Mouse (Mus musculus) urinary bladder, postnatal 4 days (tissue): ENCODE data around the gene Pex11a.
"Not testable (repeated sequence)": the region's sequence is repeated elsewhere in the genome, so short reads cannot be mapped to it uniquely, and the experiment has no call there.

ENCODE experiments used
- DNase-seq, 2 experiments: peaks; one replicate each; pipeline ENCODE4 v3.0.0; 2021 to 2022; ENCODE audit warnings: low spot score in 2 of 2

Gene Pex11a

DNA sequence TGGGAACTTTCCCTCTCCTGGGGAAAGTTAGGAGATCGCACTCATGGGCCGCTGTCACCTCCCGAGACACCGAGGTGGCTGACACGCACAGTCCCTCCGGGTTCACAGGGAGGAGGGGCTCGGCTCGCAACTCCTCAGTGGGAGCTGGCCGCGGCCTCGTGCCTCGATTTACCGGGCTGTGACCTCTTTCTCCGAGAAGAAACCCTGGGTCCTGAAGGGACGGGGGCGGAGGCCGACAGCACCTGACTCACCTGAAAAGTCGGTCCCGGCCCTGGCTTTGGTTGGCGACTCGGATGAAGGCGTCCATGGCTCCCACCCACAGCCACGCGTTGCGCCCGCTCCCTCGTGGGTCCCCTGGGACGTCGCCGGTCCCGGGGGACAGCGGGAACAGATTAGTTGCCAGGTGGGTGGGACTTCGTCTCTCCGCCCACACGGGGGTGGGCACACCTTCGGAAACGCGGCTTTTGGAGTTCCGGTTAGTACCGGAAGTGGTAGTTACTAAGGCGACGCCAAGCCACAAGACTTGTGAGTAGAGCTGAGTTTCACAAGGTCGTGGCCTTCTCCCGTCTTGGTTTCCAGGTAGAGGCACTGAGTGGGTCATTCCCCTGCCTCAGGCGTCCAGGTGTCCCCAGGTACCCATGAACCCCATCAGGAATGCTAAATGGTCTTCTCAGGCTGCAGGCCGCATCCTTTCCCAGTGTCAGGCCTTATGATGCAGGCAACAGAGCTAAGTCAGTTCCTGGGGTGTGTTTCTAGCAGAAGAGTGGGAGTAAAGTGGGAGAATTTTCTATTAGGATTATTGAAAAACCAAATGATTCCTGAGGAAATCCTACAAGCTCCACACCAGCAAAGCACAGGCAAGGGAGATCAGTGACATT is at the start of gene Pex11a, which contains the start of gene Wdr93:
Gene Pex11a, minus strand, starts transcription at position 473 of the 878 bp plus-strand sequence.
Gene Wdr93, plus strand, starts transcription at position 505 of the 878 bp plus-strand sequence.
- peak; percentile 70 to 74 for DNase-seq

- DNase-seq: not testable (repeated sequence)
Observed at GRCm38 (mm10) chr7:79789812-79790211, 46.9 kb upstream of the Pex11a start.

GRCm38 (mm10) chr7:79786295-79786694 is 43.4 kb upstream of the Pex11a start:
- DNase-seq: peak in 1 of 2 experiments; percentile 81

DNA sequence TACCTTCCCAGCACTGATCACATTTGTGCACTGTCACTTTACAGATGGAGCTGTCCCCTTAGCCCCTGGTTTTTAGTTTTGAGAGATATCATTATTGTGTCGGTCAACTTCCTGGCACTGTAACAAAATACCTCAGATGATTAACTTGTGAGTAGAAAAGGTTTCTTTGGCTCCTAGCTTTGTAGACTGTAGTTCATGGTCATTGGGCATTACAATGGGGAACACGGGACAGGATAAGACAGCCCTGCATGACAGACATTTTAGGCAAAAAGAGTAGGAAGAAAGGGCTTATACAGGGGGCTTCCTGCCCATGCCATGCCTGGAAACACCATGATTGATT is 39.6 kb upstream of the Pex11a start:
- no peak for DNase-seq

GRCm38 (mm10) chr7:79781826-79782515 is 39.0 kb upstream of the Pex11a start:
- no peak for DNase-seq

- peak; percentile 58 to 76 for DNase-seq
Observed at GRCm38 (mm10) chr7:79780647-79781626, 38.0 kb upstream of the Pex11a start.

- DNase-seq: no peak
Observed at GRCm38 (mm10) chr7:79771561-79772512, 28.9 kb upstream of the Pex11a start.

DNA sequence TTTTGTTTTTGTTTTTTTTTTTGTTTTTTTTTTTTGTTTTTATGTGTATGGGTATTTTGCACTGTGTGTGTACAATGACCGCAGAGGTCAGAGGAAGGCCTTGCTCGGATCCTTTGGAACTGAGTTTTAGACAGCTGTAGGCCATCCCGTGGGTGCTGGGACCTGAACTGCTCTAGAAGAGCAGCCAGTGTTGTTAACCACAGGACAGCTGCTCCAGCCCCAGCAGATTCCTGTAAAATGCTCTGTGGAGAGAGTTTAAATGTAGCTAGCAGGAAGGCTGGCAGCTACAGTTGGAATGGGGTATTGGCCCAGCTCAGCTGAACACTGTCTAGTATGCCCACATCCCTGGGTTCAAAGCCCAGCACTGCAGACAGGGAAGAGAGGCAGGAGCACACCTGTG is 26.7 kb upstream of the Pex11a start:
- no peak for DNase-seq

- DNase-seq: no peak
Observed at GRCm38 (mm10) chr7:79765991-79766390, 23.1 kb upstream of the Pex11a start.

DNA sequence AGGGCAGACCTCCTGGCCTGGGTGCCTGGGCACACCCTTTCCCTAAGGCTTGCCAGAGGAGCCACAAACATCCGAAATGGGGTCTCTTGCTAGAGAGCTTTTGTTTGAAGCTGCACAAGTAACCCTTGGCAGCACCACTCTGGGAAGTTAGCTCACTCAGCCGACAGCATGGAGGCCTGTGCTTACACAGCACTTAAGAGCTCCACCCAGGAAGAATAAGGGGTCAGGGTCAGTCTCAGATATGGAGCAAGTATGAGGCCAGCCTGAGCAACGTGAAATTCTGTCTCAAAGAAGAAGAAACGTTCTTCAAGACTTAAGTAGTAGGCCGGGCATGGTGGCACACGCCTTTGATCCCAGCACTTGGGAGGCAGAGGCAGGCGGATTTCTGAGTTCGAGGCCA is 19.2 kb upstream of the Pex11a start:
- no peak for DNase-seq

DNA sequence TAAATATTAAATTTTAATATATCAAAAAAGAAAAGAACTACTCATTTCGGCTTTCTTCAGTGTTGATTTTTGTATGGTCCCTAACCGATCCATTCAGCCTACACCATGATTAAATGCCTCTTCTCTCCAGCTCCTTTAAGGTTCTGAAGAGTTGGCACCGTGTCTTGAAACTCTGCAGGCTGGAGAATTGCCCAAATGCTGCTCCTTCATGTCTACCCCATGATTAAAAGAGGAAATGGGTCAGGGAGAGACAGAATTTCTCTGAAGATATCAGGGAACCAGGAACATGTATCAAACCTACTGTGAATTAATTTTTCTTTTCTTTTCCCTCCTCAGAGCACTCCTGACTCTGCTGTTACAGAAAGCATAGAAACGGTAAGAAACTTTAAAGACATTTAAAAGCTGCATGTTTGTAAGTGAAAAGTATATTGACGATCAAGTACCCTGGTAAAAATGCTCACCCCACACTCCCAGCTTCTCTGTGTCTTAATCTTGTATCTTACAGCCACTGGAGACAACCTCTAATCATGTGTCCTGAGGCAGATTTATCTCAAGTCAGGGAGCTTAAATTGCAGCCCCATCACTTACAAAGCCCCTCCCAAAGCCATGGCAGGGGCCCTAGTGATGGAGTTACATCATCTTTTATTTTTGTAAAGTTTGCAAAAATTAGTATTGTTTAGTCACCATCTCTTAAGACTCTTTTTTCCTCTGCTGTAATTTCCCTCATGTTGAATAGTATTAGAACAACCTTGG is 18.4 kb upstream of the Pex11a start:
- no peak for DNase-seq

GRCm38 (mm10) chr7:79759766-79760165 is 16.8 kb upstream of the Pex11a start:
- no peak for DNase-seq

- no peak for DNase-seq
Observed at GRCm38 (mm10) chr7:79758176-79758575, 15.2 kb upstream of the Pex11a start.

GRCm38 (mm10) chr7:79756334-79756733 is 13.4 kb upstream of the Pex11a start:
- DNase-seq: no peak

DNA sequence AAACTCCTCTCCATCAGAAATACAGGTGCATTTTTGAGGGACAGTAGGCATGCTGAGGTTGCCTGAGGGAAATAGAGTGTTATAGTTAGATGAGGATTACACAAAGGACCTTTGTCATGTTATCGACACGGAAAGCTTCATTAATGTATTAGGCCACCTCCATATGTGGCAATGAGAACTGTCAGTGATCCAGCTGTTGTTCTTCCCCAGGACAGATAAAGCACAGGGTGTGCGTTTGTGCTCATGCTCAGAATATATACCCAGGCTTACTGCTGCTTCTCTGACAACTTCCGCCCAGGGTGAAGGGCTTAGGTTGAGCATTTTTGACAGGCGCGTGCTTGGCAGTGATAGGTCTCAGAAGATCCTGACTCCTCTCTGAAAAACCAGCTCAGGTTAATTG is 6.6 kb upstream of the Pex11a start:
- DNase-seq: no peak

DNA sequence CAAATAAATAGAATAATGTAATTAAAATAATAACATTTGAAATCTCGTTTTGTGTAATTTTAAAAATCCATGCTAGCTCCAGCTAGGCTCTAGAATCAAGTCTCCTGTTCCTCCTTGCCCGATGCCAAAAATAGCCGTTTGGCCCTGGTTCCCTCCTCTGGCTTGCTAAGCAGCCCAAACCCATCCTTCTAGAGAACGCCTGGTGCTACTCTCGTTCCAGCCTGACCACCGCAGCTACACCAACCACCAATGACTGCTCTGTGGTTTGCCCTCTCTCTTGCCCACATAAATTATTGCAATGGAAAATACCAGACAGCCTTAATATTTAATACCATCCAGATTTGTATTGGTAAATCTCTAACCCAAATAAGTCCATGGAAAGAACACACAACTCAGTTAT is 4.7 kb upstream of the Pex11a start:
- no peak for DNase-seq

DNA sequence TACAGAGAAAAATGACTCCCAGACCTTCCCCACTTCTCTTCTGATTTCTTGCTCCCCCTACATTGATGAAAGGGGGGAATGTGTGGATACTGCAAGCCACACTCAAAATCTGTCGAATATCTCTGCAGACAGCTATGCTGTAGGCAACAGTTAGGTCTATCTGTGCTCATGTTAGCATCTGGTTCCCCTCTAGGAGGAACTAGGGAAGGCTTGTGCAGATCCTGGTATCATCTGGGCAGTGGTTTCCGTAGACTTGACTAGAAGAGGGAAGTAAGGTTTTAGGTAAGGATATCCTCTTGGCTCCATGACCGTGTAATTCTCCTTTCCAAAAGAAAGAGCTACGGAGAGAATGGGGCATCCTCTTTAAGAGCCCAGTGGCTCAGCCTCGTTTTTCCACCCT is 1.7 kb upstream of the Pex11a start:
- DNase-seq: no peak

DNA sequence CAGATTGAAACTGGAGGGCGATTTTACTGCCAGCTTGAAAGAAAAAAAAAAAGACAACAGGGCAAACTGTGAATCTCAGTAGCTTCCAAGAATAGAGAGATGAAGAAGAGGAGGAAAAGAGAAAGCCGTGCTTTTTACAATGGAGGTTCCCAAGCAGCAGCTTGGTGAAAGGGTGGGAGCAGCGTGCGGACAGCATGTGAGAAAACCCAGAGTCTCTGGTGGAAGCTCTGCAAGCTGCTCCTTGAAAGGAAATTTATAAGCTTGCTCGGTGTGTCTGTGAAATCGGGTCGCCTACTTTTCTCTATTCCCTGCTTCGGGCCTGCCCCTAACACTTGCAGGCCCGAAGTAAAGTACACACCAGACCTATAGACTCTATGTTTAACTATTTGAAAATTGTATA is 1.1 kb upstream of the Pex11a start:
- no peak for DNase-seq

GRCm38 (mm10) chr7:79742277-79742658 is 663 bp downstream of the Pex11a start:
- DNase-seq: no peak

DNA sequence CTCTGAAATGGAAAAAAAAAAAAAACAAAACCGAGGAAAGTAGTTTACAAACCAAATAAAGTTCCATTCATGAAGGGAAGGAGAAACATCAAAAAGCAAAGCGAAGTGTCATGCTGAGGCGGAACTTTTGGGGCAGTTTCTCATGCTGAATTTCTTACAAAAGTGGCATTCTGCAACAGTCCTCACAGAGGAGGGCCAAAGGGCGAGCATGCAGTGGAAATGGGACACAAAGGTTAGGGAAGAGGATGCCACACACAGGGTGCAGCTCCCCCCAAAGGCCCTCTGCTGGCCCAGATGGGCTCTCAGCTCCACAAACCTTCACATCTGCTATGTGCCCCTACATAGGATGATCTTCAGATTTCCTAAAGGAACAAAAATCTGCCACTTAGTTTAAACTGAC is 2.7 kb downstream of the Pex11a start:
- DNase-seq: no peak
